Mouse (Mus musculus) forebrain, embryonic 11.5 days (tissue): ENCODE measurements around the gene Acaa1a. TPM values are rescaled to one million over a fixed set of nuclear protein-coding genes. Genes with fewer than 3 reads are reported as not detected.

Experiments used
- ATAC-seq: fragments of 200-750 bp; cut with Nextera tagmentation; replicated peaks from 2 replicates; pipeline ENCODE4 v1.8.0; 2017; ENCODE audit warnings: moderate TSS enrichment; ENCODE audit not compliant: low FRiP score
- DNase-seq: peaks from one replicate; pipeline ENCODE4 v3.0.0-alpha.2; 2017; ENCODE audit warnings: low spot score
- H3K27ac ChIP-seq: fragments of 300-500 bp; sonication (generic); 2 replicates; pipeline ENCODE4 v1.5.1; 2014; ENCODE audit warnings: low read depth, low read length
- H3K27me3 ChIP-seq: fragments of 300-500 bp; sonication (generic); 2 replicates; pipeline ENCODE4 v1.6.1; 2014; ENCODE audit warnings: mild to moderate bottlenecking, low read length, mixed read lengths; ENCODE audit not compliant: control insufficient read depth, insufficient read depth
- H3K36me3 ChIP-seq: fragments of 300-500 bp; sonication (generic); 2 replicates; pipeline ENCODE4 v1.6.1; 2014; ENCODE audit warnings: mild to moderate bottlenecking, low read length, moderate library complexity, mixed read lengths; ENCODE audit not compliant: control insufficient read depth, insufficient read depth
- H3K4me1 ChIP-seq: fragments of 300-500 bp; sonication (generic); replicated peaks from 2 replicates; pipeline ENCODE4 v1.6.1; 2014; ENCODE audit warnings: low read length, mixed read lengths; ENCODE audit not compliant: control insufficient read depth, insufficient read depth
- H3K4me2 ChIP-seq: fragments of 300-500 bp; sonication (generic); 2 replicates; pipeline ENCODE4 v1.6.1; 2014; ENCODE audit warnings: low read depth, mild to moderate bottlenecking, low read length, moderate library complexity, mixed read lengths; ENCODE audit not compliant: severe bottlenecking
- H3K4me3 ChIP-seq: fragments of 300-500 bp; sonication (generic); 2 replicates; pipeline ENCODE4 v1.5.1; 2014; ENCODE audit warnings: low read depth, low read length
- H3K9ac ChIP-seq: fragments of 300-500 bp; sonication (generic); 2 replicates; pipeline ENCODE4 v1.6.1; 2014; ENCODE audit warnings: low read length
- H3K9me3 ChIP-seq: fragments of 300-500 bp; sonication (generic); 2 replicates; pipeline ENCODE4 v1.6.1; 2016; ENCODE audit warnings: low read length, mixed read lengths; ENCODE audit not compliant: control insufficient read depth
- WGBS: fragments of 180-500 bp; shearing (Covaris S2); extraction: QIAGEN DNeasy Blood & Tissue Kit; methylation state at CpG from one replicate; pipeline ENCODE4 v1.1.7; 2014; 5-methylcytosine and 5-hydroxymethylcytosine counted together
- polyA plus RNA-seq: library from polyadenylated mRNA; unstranded; fragments of >200 nt; fragmentation: Nextera tagmentation; extraction: Ambion mirVana; gene quantifications from 2 replicates; pipeline ENCODE4 v1.2.1, GENCODE M21; 2014

Acaa1a gene
- polyA plus RNA-seq, 1 experiment from 2014 or later: 62.6 TPM

DNA sequence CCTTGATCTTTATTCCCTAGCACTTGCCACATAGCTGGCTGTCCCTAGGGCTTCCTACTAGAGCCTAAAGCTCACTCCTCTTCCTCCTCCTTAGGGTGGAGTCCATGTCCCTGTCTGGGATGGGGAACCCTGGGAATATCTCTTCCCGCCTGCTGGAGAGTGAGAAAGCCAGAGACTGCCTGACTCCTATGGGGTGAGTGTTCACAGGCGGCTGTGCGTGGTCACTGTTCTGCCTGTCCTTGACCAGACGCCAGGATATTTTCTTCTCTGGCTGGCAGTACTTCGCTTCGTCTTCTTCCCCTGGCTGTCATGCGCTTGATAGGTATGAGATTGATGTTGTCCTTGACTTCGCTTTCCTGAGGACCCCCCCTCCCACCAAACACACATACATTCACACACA, 6.9 kb downstream of the Acaa1a start:
- Histone ChIP-seq H3K9me3 (no peaks in the 10 kb centered on the region), H3K27me3 (no peaks in the 10 kb centered on the region), H3K36me3 (peaks cover 10% of the 10 kb centered on the region), H3K4me1 (peaks cover 6% of the 10 kb centered on the region; the same call in 1 of the 2 replicates), H3K4me3 (no peak overlapping the region), H3K4me2 (no peak overlapping the region), H3K9ac (no peak overlapping the region), H3K27ac (no peak overlapping the region)
- no peak for DNase-seq
- ATAC-seq: no peak
- 92% methylated on average over 8 of the region's 8 CpGs for WGBS

DNA sequence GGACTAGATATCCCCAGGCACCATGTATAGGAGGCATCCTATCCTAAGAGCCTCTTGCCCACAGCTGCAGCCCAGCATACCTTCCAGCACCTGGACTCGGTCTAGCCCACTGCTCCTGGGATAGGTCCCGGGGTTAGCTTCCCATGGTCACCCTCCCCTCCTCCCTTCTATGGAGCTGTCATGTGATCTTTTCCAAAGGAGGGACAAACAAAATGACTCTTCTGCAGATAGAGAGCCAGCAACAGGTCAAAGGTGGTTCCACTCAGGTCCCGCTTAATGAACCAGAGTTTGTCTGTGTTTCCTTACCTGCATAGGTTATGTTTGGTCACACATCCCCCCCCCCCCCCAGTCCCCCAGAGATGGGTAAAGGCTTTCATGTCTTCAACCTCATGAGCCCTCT, 11.1 kb downstream of the Acaa1a start:
- Histone ChIP-seq H3K36me3 (peaks cover 10% of the 10 kb centered on the region), H3K27ac (no peak overlapping the region), H3K4me2 (no peak overlapping the region), H3K4me3 (no peak overlapping the region), H3K9me3 (no peaks in the 10 kb centered on the region), H3K27me3 (no peaks in the 10 kb centered on the region), H3K4me1 (no peaks in the 10 kb centered on the region), H3K9ac (no peak overlapping the region)
- DNase-seq (no peak), ATAC-seq (no peak)
- WGBS: 88% methylated on average over 3 of the region's 3 CpGs

DNA sequence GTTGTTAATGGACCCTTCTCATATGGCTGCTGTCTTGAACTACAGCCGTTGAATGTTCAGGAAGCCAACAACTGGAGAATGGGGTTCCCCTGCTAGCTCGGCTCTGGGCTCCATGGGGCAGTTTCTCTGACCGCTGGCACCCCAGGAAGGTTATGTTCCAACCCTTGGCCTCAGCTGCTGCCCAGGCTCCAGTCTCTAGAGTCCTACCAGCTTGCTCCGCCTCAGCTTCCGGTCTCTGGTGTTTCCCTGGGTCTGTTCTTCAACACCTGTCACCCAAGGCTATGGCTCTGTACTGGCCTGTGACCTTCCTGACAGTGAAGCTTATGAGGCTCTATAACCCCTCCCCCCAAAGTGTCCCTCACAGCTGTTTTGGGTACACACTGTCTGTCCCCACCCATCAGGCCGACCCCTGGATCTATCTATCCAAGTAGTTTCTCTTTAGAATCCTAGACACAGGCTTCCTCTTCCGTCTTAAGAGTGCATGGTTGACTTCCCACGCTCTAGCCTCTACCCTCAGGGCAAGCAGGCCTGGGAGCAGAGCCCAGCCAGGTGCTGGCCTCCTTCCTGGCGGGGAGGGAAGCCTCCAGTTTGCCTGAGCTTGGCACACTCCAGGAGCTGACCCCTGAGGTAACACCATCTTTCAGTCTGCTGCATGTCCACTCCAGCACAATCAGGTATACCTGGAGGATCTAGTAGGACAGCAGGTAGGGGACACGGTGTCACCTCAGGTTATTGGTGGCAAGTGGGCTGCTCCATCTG, 11.7 kb downstream of the Acaa1a start:
- H3K4me3 ChIP-seq: no peak overlapping the region
- H3K27me3 ChIP-seq: no peaks in the 10 kb centered on the region
- H3K36me3 ChIP-seq: peaks cover 8% of the 10 kb centered on the region
- no peak overlapping the region for H3K4me2 ChIP-seq
- no peaks in the 10 kb centered on the region for H3K4me1 ChIP-seq
- H3K9me3 ChIP-seq: no peaks in the 10 kb centered on the region
- no peak overlapping the region for H3K27ac ChIP-seq
- no peak overlapping the region for H3K9ac ChIP-seq
- no peak for ATAC-seq
- DNase-seq: no peak
- WGBS: 94% methylated on average over 10 of the region's 10 CpGs

DNA sequence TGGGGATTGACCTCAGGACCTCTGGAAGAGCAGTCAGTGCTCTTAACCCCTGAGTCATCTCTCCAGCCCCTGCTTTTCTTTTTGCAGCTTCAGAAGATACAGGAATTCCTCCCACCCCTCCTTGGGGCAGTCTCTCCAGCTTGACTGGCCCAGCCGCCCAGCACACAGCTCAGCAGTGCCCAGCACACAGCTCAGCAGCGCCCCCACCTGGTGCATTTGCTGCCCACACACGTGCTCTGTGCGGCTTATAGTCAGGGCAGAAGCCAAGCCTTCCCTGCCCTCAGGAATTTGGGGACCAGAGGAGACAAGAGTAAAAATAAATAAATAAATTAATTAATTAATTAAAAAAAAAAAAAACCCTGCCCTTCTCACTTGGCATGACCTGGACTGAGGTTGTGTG, 12.6 kb downstream of the Acaa1a start:
- ATAC-seq (peak; percentile 87), DNase-seq (peak; percentile 90)
- no peak overlapping the region for H3K9ac ChIP-seq
- no peak overlapping the region for H3K27ac ChIP-seq
- no peaks in the 10 kb centered on the region for H3K4me1 ChIP-seq
- H3K4me3 ChIP-seq: no peak overlapping the region
- H3K4me2 ChIP-seq: no peak overlapping the region
- 15% methylated on average over 4 of the region's 4 CpGs for WGBS
- H3K9me3 ChIP-seq: no peaks in the 10 kb centered on the region
- no peaks in the 10 kb centered on the region for H3K27me3 ChIP-seq
- H3K36me3 ChIP-seq: peaks cover 4% of the 10 kb centered on the region; the same call in 1 of the 2 replicates

DNA sequence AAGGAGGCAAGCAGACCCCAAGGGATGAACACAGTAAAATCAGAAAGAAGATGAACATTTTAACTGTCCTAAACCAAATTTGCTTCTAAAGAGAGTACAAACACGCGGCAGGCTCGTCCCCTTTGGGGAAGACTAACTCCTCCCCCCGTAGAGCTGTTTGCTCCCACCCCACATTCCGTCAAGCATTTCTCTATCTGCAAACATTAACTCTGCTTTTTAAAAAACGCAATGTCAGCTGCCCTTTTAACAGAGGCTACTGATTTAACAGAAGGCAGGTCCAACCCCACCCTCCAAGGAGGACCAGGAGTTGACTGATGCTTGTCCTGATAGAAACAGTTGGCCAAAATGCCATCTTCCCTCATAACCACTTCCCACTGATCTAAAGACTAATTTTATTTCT, 14.4 kb downstream of the Acaa1a start:
- no peak for ATAC-seq
- no peaks in the 10 kb centered on the region for H3K4me1 ChIP-seq
- H3K4me2 ChIP-seq: no peak overlapping the region
- DNase-seq: no peak
- H3K36me3 ChIP-seq: peaks cover 4% of the 10 kb centered on the region; the same call in 1 of the 2 replicates
- WGBS: 85% methylated on average over 6 of the region's 6 CpGs
- H3K4me3 ChIP-seq: no peak overlapping the region
- no peak overlapping the region for H3K9ac ChIP-seq
- no peak overlapping the region for H3K27ac ChIP-seq
- no peaks in the 10 kb centered on the region for H3K9me3 ChIP-seq
- H3K27me3 ChIP-seq: no peaks in the 10 kb centered on the region

DNA sequence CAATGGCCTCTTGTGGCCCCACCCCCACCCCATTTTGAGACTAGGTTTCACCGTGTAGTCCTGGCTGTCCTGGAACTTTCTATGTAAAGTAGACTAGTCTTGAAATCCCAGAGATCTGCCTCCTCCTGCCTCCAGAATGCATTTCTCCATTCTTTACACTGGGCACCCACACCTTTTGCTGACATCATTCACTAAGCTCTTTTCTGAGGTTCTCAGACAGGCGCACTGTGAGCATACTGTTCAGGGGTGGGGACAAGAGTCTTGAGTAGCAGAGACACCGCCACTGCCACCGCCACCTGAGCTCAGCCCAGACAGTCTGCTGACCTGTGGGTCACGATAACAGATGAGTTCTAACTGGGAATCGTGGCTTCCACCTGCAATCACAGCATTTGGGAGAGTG, 16.5 kb downstream of the Acaa1a start:
- Histone ChIP-seq H3K4me2 (no peak overlapping the region), H3K36me3 (no peaks in the 10 kb centered on the region; the same call in 1 of the 2 replicates), H3K27ac (no peak overlapping the region), H3K9me3 (no peaks in the 10 kb centered on the region), H3K27me3 (no peaks in the 10 kb centered on the region), H3K9ac (no peak overlapping the region), H3K4me3 (no peak overlapping the region), H3K4me1 (no peaks in the 10 kb centered on the region)
- no peak for DNase-seq
- 84% methylated on average over 6 of the region's 6 CpGs for WGBS
- ATAC-seq: no peak

DNA sequence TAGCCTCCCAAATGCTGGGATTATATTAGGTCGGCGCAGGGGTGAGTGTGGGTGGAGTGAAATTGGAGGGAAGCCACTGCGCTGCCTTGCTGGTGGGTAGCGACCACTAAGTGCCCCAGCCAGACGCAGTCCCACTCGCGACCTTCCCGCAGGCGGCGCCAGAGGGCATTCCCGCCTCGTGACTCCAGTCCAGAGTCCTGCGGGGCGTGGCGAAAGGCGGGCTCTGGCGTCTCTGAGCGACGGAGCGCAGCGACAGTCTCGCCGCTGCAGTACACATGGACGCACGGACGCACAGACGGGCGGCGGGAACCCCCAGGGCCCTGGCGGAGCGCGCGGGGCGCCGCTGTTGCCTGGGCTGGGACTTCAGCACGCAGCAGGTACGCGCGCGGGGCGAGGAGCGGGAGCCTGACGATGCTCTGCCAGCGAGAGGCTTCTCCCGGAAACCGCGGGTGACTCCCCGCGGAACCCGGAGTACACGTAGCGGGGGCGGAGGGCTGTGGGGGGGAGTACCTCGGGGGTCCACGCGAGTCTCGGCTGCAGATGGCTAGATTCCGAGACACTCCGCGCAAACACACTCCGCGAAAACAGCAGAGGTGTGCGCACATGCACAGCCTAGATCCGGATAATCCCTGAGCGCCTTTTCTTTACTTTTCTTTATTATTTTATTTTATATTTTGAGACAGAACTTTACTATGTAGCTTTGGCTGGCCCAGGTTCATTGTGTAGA, 18.0 kb downstream of the Acaa1a start, which contains the start of gene Xylb:
TSS of gene Xylb (plus strand) at position 51 of the 727 bp plus-strand sequence.
- 3% methylated on average over 65 of the region's 65 CpGs for WGBS
- Histone ChIP-seq H3K4me2 (peak within 1 kb of the TSS; percentile 87), H3K4me3 (peak within 1 kb of the TSS; percentile 66), H3K36me3 (no peaks in the 10 kb centered on the region), H3K9ac (peak within 1 kb of the TSS; percentile 83), H3K27ac (no peak within 1 kb of the TSS), H3K4me1 (no peaks in the 10 kb centered on the region), H3K9me3 (no peaks in the 10 kb centered on the region), H3K27me3 (no peaks in the 10 kb centered on the region)
- ATAC-seq (peak; percentile 91), DNase-seq (peak; percentile 95)

DNA sequence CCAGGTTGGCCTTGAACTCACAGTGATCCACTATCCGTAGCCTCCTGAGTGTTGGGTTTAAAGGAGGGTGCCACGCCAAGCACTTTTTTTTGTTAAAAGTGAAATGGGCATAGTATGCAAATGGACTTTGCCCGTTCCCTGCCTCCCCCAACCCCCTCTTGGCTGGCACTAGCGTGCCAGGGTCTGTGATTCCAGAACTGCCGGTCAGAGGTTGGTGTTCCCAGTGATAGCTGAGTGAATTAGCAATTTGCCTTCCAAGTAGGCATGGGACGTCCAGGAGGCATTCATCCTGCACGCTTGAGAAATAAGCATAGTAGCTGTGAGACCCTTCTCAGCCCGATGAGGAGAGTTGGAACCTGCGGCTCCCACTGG, 18.6 kb downstream of the Acaa1a start:
- Histone ChIP-seq H3K9me3 (no peaks in the 10 kb centered on the region), H3K4me1 (no peaks in the 10 kb centered on the region), H3K9ac (peak overlapping the region; percentile 83), H3K4me2 (peak overlapping the region; percentile 87), H3K4me3 (peak overlapping the region; percentile 66), H3K27ac (no peak overlapping the region), H3K36me3 (no peaks in the 10 kb centered on the region), H3K27me3 (no peaks in the 10 kb centered on the region)
- ATAC-seq (no peak), DNase-seq (no peak)
- 44% methylated on average over 9 of the region's 9 CpGs for WGBS
